Mouse (Mus musculus) olfactory bulb, adult 2 months (tissue): ENCODE data around the gene Wdr76.
"Not testable (repeated sequence)": the region's sequence is repeated elsewhere in the genome, so short reads cannot be mapped to it uniquely, and the experiment has no call there.

ENCODE experiments used
- CTCF ChIP-seq: fragments of 200-500 bp; IDR thresholded peaks from 2 replicates; pipeline ENCODE4 v1.5.1; 2012; ENCODE audit warnings: low read depth, mild to moderate bottlenecking, low read length, moderate library complexity; ENCODE audit not compliant: insufficient read depth
- POLR2A ChIP-seq: fragments of 200-500 bp; IDR thresholded peaks from 2 replicates; pipeline ENCODE4 v1.6.1; 2012; ENCODE audit warnings: mild to moderate bottlenecking, low read depth, low read length, moderate library complexity; ENCODE audit not compliant: insufficient read depth

DNA sequence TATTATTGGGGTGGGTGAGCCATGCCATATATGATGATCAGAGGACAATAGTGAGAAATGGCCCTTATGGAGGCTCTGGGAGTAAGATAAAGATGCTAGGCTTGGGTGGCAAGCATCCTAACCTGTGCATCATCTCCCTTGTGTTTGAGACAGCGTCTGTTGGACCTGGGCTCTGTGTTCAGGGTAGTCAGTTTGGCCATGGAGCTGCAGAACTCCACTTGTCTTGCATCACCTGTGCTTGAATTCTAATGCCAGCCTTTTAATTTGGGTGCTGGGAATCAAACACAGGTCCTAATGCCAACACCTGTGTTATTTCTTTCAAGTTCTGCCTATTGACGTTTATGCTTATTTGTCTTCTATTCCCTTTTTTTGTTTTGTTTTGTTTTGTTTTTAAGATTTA is 31.2 kb upstream of the Wdr76 start:
- TF ChIP-seq CTCF, POLR2A: not testable (repeated sequence)
